Mouse (Mus musculus) kidney, embryonic 16.5 days (tissue): Measurements from ENCODE around the gene Tut4. TPM values are rescaled to one million over a fixed set of nuclear protein-coding genes. Genes with fewer than 3 reads are reported as not detected.

Source experiments
- ATAC-seq: fragments of 200-750 bp; cut with Nextera tagmentation; 2 replicates; pipeline ENCODE4 v1.8.0; 2017; ENCODE audit warnings: moderate TSS enrichment; ENCODE audit not compliant: low FRiP score, low TSS enrichment
- H3K27ac ChIP-seq: fragments of 300-500 bp; sonication (generic); 2 replicates; pipeline ENCODE4 v1.5.1; 2014; ENCODE audit warnings: low read length
- H3K27me3 ChIP-seq: fragments of 300-500 bp; sonication (generic); 2 replicates; pipeline ENCODE4 v1.6.1; 2014; ENCODE audit warnings: low read length, control low read depth, mixed read lengths; ENCODE audit not compliant: insufficient read depth
- H3K36me3 ChIP-seq: fragments of 300-500 bp; sonication (generic); 2 replicates; pipeline ENCODE4 v1.6.1; 2014; ENCODE audit warnings: low read length, control low read depth, mixed read lengths; ENCODE audit not compliant: insufficient read depth
- H3K4me1 ChIP-seq: fragments of 300-500 bp; sonication (generic); 2 replicates; pipeline ENCODE4 v1.6.1; 2014; ENCODE audit warnings: low read length, control low read depth, mixed read lengths; ENCODE audit not compliant: insufficient read depth
- H3K4me2 ChIP-seq: fragments of 300-500 bp; sonication (generic); replicated peaks from 2 replicates; pipeline ENCODE4 v1.6.1; 2014; ENCODE audit warnings: low read depth, low read length
- H3K4me3 ChIP-seq: fragments of 300-500 bp; sonication (generic); 2 replicates; pipeline ENCODE4 v1.5.1; 2014; ENCODE audit warnings: mild to moderate bottlenecking, low read length
- H3K9ac ChIP-seq: fragments of 300-500 bp; sonication (generic); replicated peaks from 2 replicates; pipeline ENCODE4 v1.6.1; 2014; ENCODE audit warnings: low read length
- H3K9me3 ChIP-seq: fragments of 300-500 bp; sonication (generic); 2 replicates; pipeline ENCODE4 v1.6.1; 2016; ENCODE audit warnings: low read length, control low read depth
- WGBS: fragments of 180-500 bp; shearing (Covaris S2); extraction: QIAGEN DNeasy Blood & Tissue Kit; methylation state at CpG from one replicate; pipeline ENCODE4 v1.1.7; 2014; 5-methylcytosine and 5-hydroxymethylcytosine counted together
- polyA plus RNA-seq: library from polyadenylated mRNA; unstranded; fragments of >200 nt; fragmentation: Nextera tagmentation; extraction: Ambion mirVana; gene quantifications from 2 replicates; pipeline ENCODE4 v1.2.1, GENCODE M21; 2015

Tut4 gene
- polyA plus RNA-seq, 1 experiment from 2014 or later: 55.1 TPM

DNA sequence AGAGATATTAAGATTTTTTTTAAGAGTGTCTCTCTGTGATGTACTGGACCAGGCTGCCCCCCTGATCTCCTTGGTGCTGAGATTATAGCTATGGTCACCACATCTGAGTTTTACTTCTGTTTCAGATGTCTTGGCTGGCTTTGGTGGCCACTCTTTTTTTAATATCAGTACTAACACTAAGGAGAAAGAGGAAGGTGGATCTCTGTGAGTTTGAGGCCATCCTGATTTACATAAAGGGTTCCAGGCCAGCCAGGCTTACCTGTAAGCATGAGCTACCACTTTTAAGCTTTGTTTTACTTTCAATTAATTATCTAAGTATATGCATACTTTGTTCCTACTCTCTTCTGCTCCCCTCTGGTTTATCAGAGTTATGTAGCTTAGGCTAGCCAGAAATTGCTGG, 23.6 kb downstream of the Tut4 start:
- H3K27me3 ChIP-seq: no peaks in the 10 kb centered on the region
- peaks cover 3% of the 10 kb centered on the region; the same call in 1 of the 2 replicates for H3K9me3 ChIP-seq
- H3K4me3 ChIP-seq: no peak overlapping the region
- no peak for ATAC-seq
- no peak overlapping the region for H3K4me2 ChIP-seq
- no peaks in the 10 kb centered on the region for H3K4me1 ChIP-seq
- peaks cover 25% of the 10 kb centered on the region for H3K36me3 ChIP-seq
- no peak overlapping the region for H3K9ac ChIP-seq
- no peak overlapping the region for H3K27ac ChIP-seq

- ATAC-seq: no peak
- Histone ChIP-seq H3K36me3 (peaks cover 27% of the 10 kb centered on the region), H3K4me3 (no peak overlapping the region), H3K27me3 (no peaks in the 10 kb centered on the region), H3K9ac (no peak overlapping the region), H3K4me1 (no peaks in the 10 kb centered on the region), H3K27ac (no peak overlapping the region), H3K9me3 (peaks cover 3% of the 10 kb centered on the region; the same call in 1 of the 2 replicates), H3K4me2 (no peak overlapping the region)
- WGBS: 94% methylated on average over 4 of the region's 4 CpGs
These were observed 25.0 kb downstream of the Tut4 start for GRCm38 (mm10) chr4:108484230-108484629.

GRCm38 (mm10) chr4:108503023-108503422, 43.8 kb downstream of the Tut4 start:
- peaks cover 26% of the 10 kb centered on the region for H3K36me3 ChIP-seq
- H3K4me2 ChIP-seq: no peak overlapping the region
- no peaks in the 10 kb centered on the region for H3K9me3 ChIP-seq
- H3K27me3 ChIP-seq: no peaks in the 10 kb centered on the region
- H3K9ac ChIP-seq: no peak overlapping the region
- 91% methylated on average over 2 of the region's 2 CpGs for WGBS
- ATAC-seq: no peak
- no peak overlapping the region for H3K27ac ChIP-seq
- H3K4me1 ChIP-seq: no peaks in the 10 kb centered on the region
- H3K4me3 ChIP-seq: no peak overlapping the region

GRCm38 (mm10) chr4:108539701-108540100, 80.5 kb downstream of the Tut4 start:
- Histone ChIP-seq H3K9ac (no peak overlapping the region), H3K36me3 (peaks cover 10% of the 10 kb centered on the region; the same call in 1 of the 2 replicates), H3K4me1 (no peaks in the 10 kb centered on the region), H3K4me2 (no peak overlapping the region), H3K27ac (no peak overlapping the region), H3K4me3 (no peak overlapping the region), H3K9me3 (no peaks in the 10 kb centered on the region), H3K27me3 (no peaks in the 10 kb centered on the region)
- ATAC-seq: no peak
- WGBS: 65% methylated on average over 2 of the region's 2 CpGs

GRCm38 (mm10) chr4:108565026-108565425, 105.8 kb downstream of the Tut4 start:
- Histone ChIP-seq H3K9ac (no peak overlapping the region), H3K27me3 (no peaks in the 10 kb centered on the region), H3K4me3 (no peak overlapping the region), H3K36me3 (peaks cover 47% of the 10 kb centered on the region), H3K4me1 (no peaks in the 10 kb centered on the region), H3K27ac (no peak overlapping the region), H3K4me2 (no peak overlapping the region), H3K9me3 (no peaks in the 10 kb centered on the region)
- WGBS: 67% methylated on average over 1 of the region's 1 CpGs
- no peak for ATAC-seq

DNA sequence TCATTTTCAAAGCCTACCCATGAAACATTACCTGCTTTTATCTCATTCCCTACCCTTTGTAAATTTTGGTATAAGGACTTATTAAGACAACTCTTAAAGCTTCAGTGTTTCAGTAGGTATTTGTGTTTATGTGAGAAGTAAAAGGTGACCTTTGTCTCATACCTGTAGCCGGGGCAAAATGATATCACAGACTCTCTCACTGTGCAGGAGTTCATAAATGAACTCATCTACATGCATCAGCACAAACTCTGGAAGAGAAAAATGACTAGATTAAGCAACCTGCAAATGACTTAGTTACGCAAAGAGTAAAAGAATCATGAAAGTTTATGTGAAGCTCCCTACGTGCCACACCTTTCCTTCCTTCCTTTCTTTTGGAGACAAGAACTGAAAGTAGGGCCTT, 113.4 kb downstream of the Tut4 start:
- no peak overlapping the region for H3K27ac ChIP-seq
- no peak overlapping the region for H3K9ac ChIP-seq
- peaks cover 5% of the 10 kb centered on the region for H3K4me1 ChIP-seq
- no peaks in the 10 kb centered on the region for H3K9me3 ChIP-seq
- H3K27me3 ChIP-seq: no peaks in the 10 kb centered on the region
- no peak overlapping the region for H3K4me3 ChIP-seq
- H3K36me3 ChIP-seq: peaks cover 43% of the 10 kb centered on the region
- H3K4me2 ChIP-seq: no peak overlapping the region
- WGBS: 95% methylated on average over 3 of the region's 3 CpGs
- ATAC-seq: no peak

GRCm38 (mm10) chr4:108578840-108579742, 119.9 kb downstream of the Tut4 start, which contains the start of the genes Prpf38a and Orc1:
Gene Prpf38a (minus strand): TSS chr4:108579336.
Gene Orc1 (plus strand): TSS chr4:108579423.
- Histone ChIP-seq H3K36me3 (peaks cover 9% of the 10 kb centered on the region), H3K4me2 (peak within 1 kb of the TSS; percentile 90), H3K4me1 (peaks cover 23% of the 10 kb centered on the region), H3K4me3 (peak within 1 kb of the TSS; percentile 99), H3K27me3 (no peaks in the 10 kb centered on the region), H3K9me3 (no peaks in the 10 kb centered on the region), H3K9ac (peak within 1 kb of the TSS; percentile 88), H3K27ac (peak within 1 kb of the TSS; percentile 82)
- peak; percentile 98 for ATAC-seq
- under 1% methylated on average over 64 of the region's 64 CpGs for WGBS

DNA sequence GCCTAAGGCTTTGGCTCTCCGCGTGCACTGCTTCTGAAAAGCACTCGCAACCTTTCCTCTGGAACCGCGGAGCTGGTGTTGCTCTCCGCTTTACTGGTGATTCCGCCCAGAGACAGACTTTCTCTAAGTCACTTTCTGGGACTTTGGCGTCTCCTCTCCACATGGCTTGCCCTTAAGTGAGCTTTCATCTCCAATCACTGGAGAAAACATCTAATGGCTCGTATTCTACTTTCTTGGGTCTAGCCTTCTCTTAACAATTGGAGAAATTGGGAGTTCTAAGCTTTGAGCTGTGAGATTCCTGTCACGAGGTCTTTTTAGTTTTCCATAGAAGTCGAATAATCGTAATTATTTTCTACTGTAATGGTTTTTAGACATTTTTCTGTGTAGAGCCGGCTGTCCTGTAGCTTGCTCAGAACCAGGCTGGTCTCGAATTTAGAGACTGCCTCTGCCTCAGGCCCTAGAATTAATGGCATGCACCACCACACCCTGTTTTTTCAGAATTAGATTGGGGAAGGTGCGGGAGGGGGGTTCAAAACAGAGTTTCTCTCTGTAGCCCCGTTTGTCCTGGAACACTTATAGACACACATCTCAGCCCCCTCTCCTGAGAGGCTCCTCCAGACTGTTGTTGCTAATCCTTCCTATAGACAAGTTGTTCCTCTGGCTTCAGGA, 120.7 kb downstream of the Tut4 start:
- Histone ChIP-seq H3K4me3 (peak overlapping the region; percentile 99), H3K9me3 (no peaks in the 10 kb centered on the region), H3K27ac (peak overlapping the region; percentile 79), H3K36me3 (peaks cover 7% of the 10 kb centered on the region), H3K9ac (peak overlapping the region; percentile 84), H3K27me3 (no peaks in the 10 kb centered on the region), H3K4me2 (peak overlapping the region; percentile 90), H3K4me1 (peaks cover 23% of the 10 kb centered on the region)
- under 1% methylated on average over 16 of the region's 16 CpGs for WGBS
- ATAC-seq: no peak

DNA sequence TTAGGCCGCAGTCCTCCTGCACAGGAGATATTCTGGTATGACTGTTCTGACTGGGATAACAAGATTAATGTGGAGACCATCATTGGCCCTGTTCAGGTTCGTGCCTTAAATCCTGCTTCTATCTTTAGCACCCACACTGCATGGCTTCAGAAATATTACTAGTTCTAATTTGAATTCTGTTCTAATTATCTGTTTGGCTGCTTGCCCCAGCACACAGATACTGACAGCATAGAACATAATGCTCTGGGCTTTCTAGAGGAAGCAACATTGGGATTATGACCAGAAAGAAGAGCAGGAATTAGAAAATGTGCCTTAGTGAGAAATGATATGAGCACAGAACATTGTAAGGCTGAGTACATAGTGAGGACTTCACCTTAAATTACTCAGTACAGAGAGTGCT, 134.2 kb downstream of the Tut4 start:
- ATAC-seq: no peak
- Histone ChIP-seq H3K27me3 (no peaks in the 10 kb centered on the region), H3K9me3 (no peaks in the 10 kb centered on the region), H3K27ac (no peak overlapping the region), H3K36me3 (peaks cover 4% of the 10 kb centered on the region; the same call in 1 of the 2 replicates), H3K9ac (no peak overlapping the region), H3K4me2 (no peak overlapping the region), H3K4me3 (no peak overlapping the region), H3K4me1 (no peaks in the 10 kb centered on the region)
- WGBS: 89% methylated on average over 2 of the region's 2 CpGs

DNA sequence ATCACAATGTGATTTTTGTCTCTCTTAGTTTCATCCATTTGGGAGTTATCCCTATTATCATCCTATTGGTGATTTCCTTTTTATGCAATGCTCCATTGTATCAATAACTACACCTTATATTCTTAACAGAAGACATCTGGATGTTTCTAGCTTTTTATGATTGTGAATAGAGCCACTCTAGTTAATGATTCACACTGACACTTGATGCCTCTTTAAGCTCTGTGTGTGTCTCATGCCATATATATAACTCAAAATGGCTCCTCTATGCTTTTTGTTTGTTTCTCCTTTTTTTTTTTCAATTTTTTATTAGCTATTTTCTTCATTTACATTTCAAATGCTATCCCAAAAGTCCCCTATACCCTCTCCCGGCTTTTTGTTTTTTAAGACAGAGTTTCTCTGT, 136.6 kb downstream of the Tut4 start:
- Histone ChIP-seq H3K9ac (no peak overlapping the region), H3K9me3 (no peaks in the 10 kb centered on the region), H3K27ac (no peak overlapping the region), H3K4me2 (no peak overlapping the region), H3K4me1 (no peaks in the 10 kb centered on the region), H3K4me3 (no peak overlapping the region), H3K36me3 (peaks cover 11% of the 10 kb centered on the region; the same call in 1 of the 2 replicates), H3K27me3 (no peaks in the 10 kb centered on the region)
- WGBS: 90% methylated on average over 1 of the region's 1 CpGs
- ATAC-seq: no peak
